ENCODE assay signal across 8 mouse cellular contexts in the genomic region with DNA sequence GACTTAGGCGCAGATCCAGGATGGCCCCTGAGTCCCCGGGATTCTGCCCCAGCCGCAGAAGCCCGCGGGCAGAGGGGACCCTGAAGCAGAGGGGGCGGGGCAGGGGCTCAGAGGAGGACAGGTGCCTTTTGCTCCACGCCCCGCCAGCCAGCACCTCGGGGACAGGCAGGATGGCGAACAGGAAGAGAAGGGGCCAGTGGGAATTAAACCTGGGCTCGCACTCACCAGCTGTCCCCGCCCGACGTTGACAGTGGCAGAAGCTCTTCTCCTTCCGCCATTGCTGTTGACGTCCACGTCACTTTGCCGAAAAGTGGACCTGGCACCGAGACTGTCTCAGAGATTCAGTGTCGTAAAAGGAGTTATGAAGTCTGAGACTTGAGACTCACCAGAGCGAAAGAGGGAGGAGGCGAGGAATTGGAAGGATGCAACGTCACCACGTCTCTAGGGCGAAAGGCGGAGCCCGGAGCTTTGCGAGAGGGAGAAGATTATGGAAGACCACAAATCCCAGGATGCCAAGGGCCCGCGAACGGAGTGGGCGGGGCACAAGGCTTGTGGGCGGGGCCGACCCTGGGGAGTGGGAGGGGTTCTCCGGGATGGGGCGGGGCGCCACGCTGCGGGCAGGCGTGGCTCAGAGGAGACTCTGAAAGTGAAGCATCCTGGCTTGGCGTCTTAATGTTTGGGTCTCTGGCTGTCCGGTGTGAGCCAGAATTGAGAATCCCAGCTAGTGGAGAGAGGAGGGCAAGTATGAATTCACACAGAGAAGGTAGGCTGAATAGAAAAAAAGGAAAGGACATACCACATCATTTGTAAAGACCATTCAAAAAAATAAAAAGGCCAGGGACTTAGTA. TPM values are rescaled to one million over a fixed set of nuclear protein-coding genes. Genes with fewer than 3 reads are reported as not detected.
A peak's percentile ranks its signal among the peaks of the same experiment; 100 is the strongest.
DNase-seq lines count a peak whose midpoint lies in the region; ATAC-seq lines count a peak whose summit lies in the region.

A gene (minus strand): TSS at position 416 of the 848 bp plus-strand sequence.

- H3K27me3 ChIP-seq in heart, embryonic 14.5 days (ENCODE audit: control insufficient read depth, insufficient read depth, low read length) = no peaks in the 10 kb centered on the region
- no peaks in the 10 kb centered on the region for H3K27me3 ChIP-seq in liver, embryonic 13.5 days
- no peaks in the 10 kb centered on the region for H3K27me3 ChIP-seq in stomach, embryonic 16.5 days (ENCODE audit: control insufficient read depth, insufficient read depth, low read length)

- peaks cover 3 to 28% of the 10 kb centered on the region in 2 experiments for H3K4me1 ChIP-seq in heart, embryonic 14.5 days (ENCODE audit: control insufficient read depth in 2 of 2, insufficient read depth in 2 of 2, low read length in 2 of 2)
- peaks cover 8% of the 10 kb centered on the region for H3K4me1 ChIP-seq in liver, embryonic 13.5 days (replicated peaks)
- peaks cover 8% of the 10 kb centered on the region for H3K4me1 ChIP-seq in stomach, embryonic 16.5 days (ENCODE audit: control insufficient read depth, insufficient read depth, low read length)

- peak within 1 kb of the TSS; percentile 73 for H3K4me2 ChIP-seq in heart, embryonic 14.5 days (ENCODE audit: low read length)
- H3K4me2 ChIP-seq in liver, embryonic 13.5 days = peak within 1 kb of the TSS; percentile 81
- peak within 1 kb of the TSS; percentile 75 for H3K4me2 ChIP-seq in stomach, embryonic 16.5 days (ENCODE audit: low read depth, low read length)

- peak; percentile 94 for ATAC-seq in CD4-positive, CD25-positive, alpha-beta regulatory T cell, adult 4 months
- ATAC-seq in heart, embryonic 14.5 days (ENCODE audit: insufficient number of reproducible peaks, insufficient read depth, low FRiP score, low read depth) = peak; percentile 98
- ATAC-seq in liver, embryonic 13.5 days (ENCODE audit: low read depth) = peak; percentile 98
- peak; percentile 99 for ATAC-seq in stomach, embryonic 16.5 days (ENCODE audit: insufficient read depth, low FRiP score)

- no peaks in the 10 kb centered on the region for H3K36me3 ChIP-seq in heart, embryonic 14.5 days (ENCODE audit: control insufficient read depth, insufficient read depth, low read length)
- H3K36me3 ChIP-seq in liver, embryonic 13.5 days = no peaks in the 10 kb centered on the region
- no peaks in the 10 kb centered on the region for H3K36me3 ChIP-seq in stomach, embryonic 16.5 days (ENCODE audit: control insufficient read depth, insufficient read depth, low read length)

- under 1% methylated on average over 42 of the region's 42 CpGs for WGBS in heart, embryonic 14.5 days
- under 1% methylated on average over 42 of the region's 42 CpGs for WGBS in liver, embryonic 13.5 days (ENCODE audit: insufficient replicate concordance)
- under 1% methylated on average over 42 of the region's 42 CpGs for WGBS in stomach, embryonic 16.5 days

- no peaks in the 10 kb centered on the region for H3K9me3 ChIP-seq in heart, embryonic 14.5 days (ENCODE audit: control insufficient read depth, low read length)
- no peaks in the 10 kb centered on the region for H3K9me3 ChIP-seq in liver, embryonic 13.5 days (replicated peaks)
- no peaks in the 10 kb centered on the region for H3K9me3 ChIP-seq in stomach, embryonic 16.5 days (replicated peaks; ENCODE audit: control insufficient read depth, low read length)

- peak within 1 kb of the TSS; percentile 83 for H3K9ac ChIP-seq in heart, embryonic 14.5 days (ENCODE audit: low read length)
- H3K9ac ChIP-seq in liver, embryonic 13.5 days = peak within 1 kb of the TSS; percentile 87
- H3K9ac ChIP-seq in stomach, embryonic 16.5 days (ENCODE audit: low read length) = peak within 1 kb of the TSS; percentile 84

- peak within 1 kb of the TSS; percentile 85 to 93 for H3K4me3 ChIP-seq in heart, embryonic 14.5 days (ENCODE audit: control insufficient read depth in 1 of 2, insufficient read depth in 1 of 2, low read depth in 1 of 2, low read length in 2 of 2)
- H3K4me3 ChIP-seq in liver, embryonic 13.5 days (replicated peaks) = peak within 1 kb of the TSS; percentile 93
- H3K4me3 ChIP-seq in stomach, embryonic 16.5 days (replicated peaks; ENCODE audit: low read length) = peak within 1 kb of the TSS; percentile 85

- DNase-seq in c-Kit-negative CD71-positive TER-119-positive erythroid progenitor cells, embryonic 14.5 days (ENCODE audit: low read depth, low spot score) = peak; percentile 93
- DNase-seq in fibroblast of lung, adult 2 months (ENCODE audit: low read depth) = peak; percentile 99
- DNase-seq in kidney, postnatal 14 days = peak; percentile 97
- DNase-seq in liver, embryonic 13.5 days = peak; percentile 91
- DNase-seq in neural tube, embryonic 10.5 days (ENCODE audit: extremely low spot score, low spot score) = peak; percentile 99

- peak within 1 kb of the TSS; percentile 70 to 81 for H3K27ac ChIP-seq in heart, embryonic 14.5 days (replicated peaks in 1 of 2; ENCODE audit: control insufficient read depth in 1 of 2, insufficient read depth in 1 of 2, low read depth in 2 of 2, low read length in 2 of 2)
- peak within 1 kb of the TSS; percentile 79 for H3K27ac ChIP-seq in liver, embryonic 13.5 days
- peak within 1 kb of the TSS; percentile 83 for H3K27ac ChIP-seq in stomach, embryonic 16.5 days (ENCODE audit: low read length)

RNA-seq across cellular contexts. Expression of the gene that starts here (rescaled TPM):
- 10 to 100 TPM; 26.1 to 26.7 TPM for polyA plus RNA-seq in CD4-positive, CD25-positive, alpha-beta regulatory T cell, adult 4 months (2017; shearing (Covaris generic))
- polyA plus RNA-seq in heart, embryonic 14.5 days (2014; fragmentation: Nextera tagmentation; extraction: Ambion mirVana) = 24.4 and 31.6 TPM in 2 replicates
- polyA plus RNA-seq in liver, embryonic 13.5 days (2015; fragmentation: Nextera tagmentation; extraction: Ambion mirVana) = 4.9 and 6.5 TPM in 2 replicates
- polyA plus RNA-seq in stomach, embryonic 16.5 days (2015; fragmentation: Nextera tagmentation; extraction: Ambion mirVana) = 27.8 and 27.9 TPM in 2 replicates

Comparison
In these comparisons a context has a peak if more than half of its experiments do, and no peak if none do; other contexts are left out.
1. Peak in every context shown above with its lines: DNase-seq, ATAC-seq, H3K4me3 ChIP-seq and H3K27ac ChIP-seq.